Mouse (Mus musculus) lung, postnatal 0 days (tissue): ENCODE data around the gene Exosc5. TPM values are rescaled to one million over a fixed set of nuclear protein-coding genes. Genes with fewer than 3 reads are reported as not detected.
A peak's percentile ranks its signal among the peaks of the same experiment; 100 is the strongest.

Experiments used
- ATAC-seq: fragments of 200-750 bp; cut with Nextera tagmentation; 2 replicates; pipeline ENCODE4 v1.8.0; 2017; ENCODE audit warnings: moderate library complexity
- DNase-seq: peaks from one replicate; pipeline ENCODE4 v3.0.0-alpha.2; 2016; ENCODE audit warnings: low spot score
- H3K27ac ChIP-seq: fragments of 300-500 bp; sonication (generic); 2 replicates; pipeline ENCODE4 v1.5.1; 2014; ENCODE audit warnings: antibody characterized with exemption, mild to moderate bottlenecking, low read length, mixed read lengths
- H3K27me3 ChIP-seq: fragments of 300-500 bp; sonication (generic); replicated peaks from 2 replicates; pipeline ENCODE4 v1.6.1; 2014; ENCODE audit warnings: low read length, mixed read lengths; ENCODE audit not compliant: insufficient read depth
- H3K36me3 ChIP-seq: fragments of 300-500 bp; sonication (generic); 2 replicates; pipeline ENCODE4 v1.6.1; 2014; ENCODE audit warnings: low read length, mixed read lengths; ENCODE audit not compliant: insufficient read depth
- H3K4me1 ChIP-seq: fragments of 300-500 bp; sonication (generic); 2 replicates; pipeline ENCODE4 v1.6.1; 2014; ENCODE audit warnings: antibody characterized with exemption, low read depth, low read length, mixed read lengths; ENCODE audit not compliant: insufficient read depth
- H3K4me2 ChIP-seq: fragments of 300-500 bp; sonication (generic); replicated peaks from 2 replicates; pipeline ENCODE4 v1.6.1; 2014; ENCODE audit warnings: low read depth, mild to moderate bottlenecking, low read length, moderate library complexity, mixed read lengths
- H3K4me3 ChIP-seq: fragments of 300-500 bp; sonication (generic); 2 replicates; pipeline ENCODE4 v1.5.1; 2014; ENCODE audit warnings: low read depth, low read length
- H3K9ac ChIP-seq: fragments of 300-500 bp; sonication (generic); replicated peaks from 2 replicates; pipeline ENCODE4 v1.6.1; 2014; ENCODE audit warnings: low read depth, mild to moderate bottlenecking
- H3K9me3 ChIP-seq: fragments of 300-500 bp; sonication (generic); 2 replicates; pipeline ENCODE4 v1.6.1; 2016; ENCODE audit warnings: low read length, mixed read lengths
- CTCF ChIP-seq: IDR thresholded peaks from 2 replicates; pipeline ENCODE4 v1.5.1; 2016; ENCODE audit warnings: antibody characterized with exemption, mild to moderate bottlenecking
- EP300 ChIP-seq: IDR thresholded peaks from 2 replicates; pipeline ENCODE4 v1.6.1; 2016; ENCODE audit warnings: antibody characterized with exemption, mild to moderate bottlenecking, control low read depth
- WGBS: fragments of 180-500 bp; shearing (Covaris S2); extraction: QIAGEN DNeasy Blood & Tissue Kit; methylation state at CpG from one replicate; pipeline ENCODE4 v1.1.7; 2014; 5-methylcytosine and 5-hydroxymethylcytosine counted together
- polyA plus RNA-seq: library from polyadenylated mRNA; unstranded; fragments of >200 nt; fragmentation: Nextera tagmentation; extraction: Ambion mirVana; gene quantifications from 2 replicates; pipeline ENCODE4 v1.2.1, GENCODE M21; 2015

The Exosc5 gene
- polyA plus RNA-seq, 1 experiment from 2014 or later: 49.7 TPM

GRCm38 (mm10) chr7:25647574-25648123, 11.3 kb upstream of the Exosc5 start:
- Histone ChIP-seq H3K27ac (no peak overlapping the region), H3K9ac (no peak overlapping the region)

DNA sequence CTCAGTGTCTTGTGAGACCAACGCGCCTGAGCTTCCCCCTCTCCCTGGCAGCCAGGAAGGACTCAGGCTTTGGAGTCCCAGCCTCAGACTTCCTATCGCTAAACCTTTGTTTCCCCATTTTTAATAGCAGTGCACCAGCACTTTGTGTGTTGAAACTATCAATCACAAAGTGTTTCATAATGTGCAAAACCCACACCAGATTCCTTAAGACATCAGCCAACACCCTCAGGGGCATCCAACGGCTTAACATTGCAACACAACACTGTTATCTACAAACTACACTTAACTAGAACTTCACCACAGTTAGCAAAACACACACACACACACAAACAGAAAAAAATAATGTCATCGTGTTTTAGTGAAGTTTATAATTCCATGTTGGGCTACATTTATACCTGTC, 9.1 kb upstream of the Exosc5 start:
- Histone ChIP-seq H3K27ac (no peak overlapping the region), H3K9ac (no peak overlapping the region), H3K4me2 (no peak overlapping the region), H3K9me3 (no peaks in the 10 kb centered on the region), H3K27me3 (no peaks in the 10 kb centered on the region), H3K4me1 (no peaks in the 10 kb centered on the region), H3K4me3 (no peak overlapping the region), H3K36me3 (no peaks in the 10 kb centered on the region)
- DNase-seq (peak; percentile 36), ATAC-seq (peak; percentile 32; the same call in 1 of the 2 replicates)
- TF ChIP-seq CTCF: no peak
- no peak for TF ChIP-seq EP300
- WGBS: 48% methylated on average over 5 of the region's 5 CpGs

More at GRCm38 (mm10) chr7:25647574-25648123, 11.3 kb upstream of the Exosc5 start:
- TF ChIP-seq EP300 (no peak), CTCF (peak; percentile 45)
- 0 out of 2 replicates have a peak, but pooled peaks cover 3% of the 10 kb centered on the region for H3K36me3 ChIP-seq
- no peak for DNase-seq
- no peak for ATAC-seq
- no peaks in the 10 kb centered on the region for H3K4me1 ChIP-seq
- no peaks in the 10 kb centered on the region for H3K9me3 ChIP-seq
- no peak overlapping the region for H3K4me2 ChIP-seq
- 54% methylated on average over 5 of the region's 5 CpGs for WGBS
- no peaks in the 10 kb centered on the region for H3K27me3 ChIP-seq
- no peak overlapping the region for H3K4me3 ChIP-seq

- no peak for ATAC-seq
- DNase-seq: peak; percentile 26
- TF ChIP-seq CTCF (no peak), EP300 (no peak)
- Histone ChIP-seq H3K9me3 (no peaks in the 10 kb centered on the region), H3K27me3 (no peaks in the 10 kb centered on the region), H3K4me2 (no peak overlapping the region), H3K9ac (no peak overlapping the region), H3K36me3 (no peaks in the 10 kb centered on the region), H3K4me1 (no peaks in the 10 kb centered on the region), H3K27ac (no peak overlapping the region), H3K4me3 (no peak overlapping the region)
- 81% methylated on average over 8 of the region's 8 CpGs for WGBS
These were observed 7.7 kb upstream of the Exosc5 start for GRCm38 (mm10) chr7:25651281-25651680.

GRCm38 (mm10) chr7:25652244-25652759, 6.7 kb upstream of the Exosc5 start:
- 54% methylated on average over 12 of the region's 12 CpGs for WGBS
- no peak for ATAC-seq

GRCm38 (mm10) chr7:25655601-25656428, 3.1 kb upstream of the Exosc5 start:
- ATAC-seq (no peak), DNase-seq (no peak)
- no peak overlapping the region for H3K27ac ChIP-seq
- H3K4me1 ChIP-seq: peaks cover 5% of the 10 kb centered on the region; the same call in 1 of the 2 replicates
- H3K9ac ChIP-seq: no peak overlapping the region
- no peaks in the 10 kb centered on the region for H3K27me3 ChIP-seq
- 71% methylated on average over 11 of the region's 11 CpGs for WGBS
- no peaks in the 10 kb centered on the region for H3K9me3 ChIP-seq
- no peak for TF ChIP-seq CTCF
- TF ChIP-seq EP300: no peak
- H3K4me2 ChIP-seq: no peak overlapping the region
- no peak overlapping the region for H3K4me3 ChIP-seq
- H3K36me3 ChIP-seq: no peaks in the 10 kb centered on the region

More at GRCm38 (mm10) chr7:25652244-25652759, 6.7 kb upstream of the Exosc5 start:
- no peak for DNase-seq
- Histone ChIP-seq H3K4me1 (no peaks in the 10 kb centered on the region), H3K4me2 (no peak overlapping the region), H3K36me3 (no peaks in the 10 kb centered on the region), H3K27me3 (no peaks in the 10 kb centered on the region), H3K27ac (no peak overlapping the region), H3K4me3 (no peak overlapping the region), H3K9ac (no peak overlapping the region), H3K9me3 (no peaks in the 10 kb centered on the region)
- TF ChIP-seq EP300 (no peak), CTCF (no peak)

- ATAC-seq (no peak), DNase-seq (peak; percentile 44)
- TF ChIP-seq EP300 (no peak), CTCF (no peak)
- peaks cover 5% of the 10 kb centered on the region; the same call in 1 of the 2 replicates for H3K4me1 ChIP-seq
- peak overlapping the region; percentile 60 for H3K4me3 ChIP-seq
- peak overlapping the region; percentile 58 for H3K9ac ChIP-seq
- H3K4me2 ChIP-seq: peak overlapping the region; percentile 73
- H3K27ac ChIP-seq: peak overlapping the region; percentile 79
- H3K36me3 ChIP-seq: no peaks in the 10 kb centered on the region
- WGBS: 25% methylated on average over 10 of the region's 10 CpGs
- H3K27me3 ChIP-seq: no peaks in the 10 kb centered on the region
- H3K9me3 ChIP-seq: no peaks in the 10 kb centered on the region
These were observed 1.2 kb upstream of the Exosc5 start for GRCm38 (mm10) chr7:25657785-25658184.
